Mouse (Mus musculus): ENCODE measurements around the gene Osbpl9. TPM values are rescaled to one million over a fixed set of nuclear protein-coding genes. Genes with fewer than 3 reads are reported as not detected.

Osbpl9 gene
- polyA plus RNA-seq, 1 experiment, result not detected

GRCm38 (mm10) chr4:109191598-109191997, 10.5 kb downstream of the Osbpl9 start:
- Histone ChIP-seq H3K4me1 (ENCODE audit: control insufficient read depth, insufficient read depth, low read length) (peaks cover 3% of the 10 kb centered on the region; the same call in 1 of the 2 replicates), H3K4me3 (ENCODE audit: insufficient read depth, low read depth, low read length) (no peak overlapping the region), H3K27ac (ENCODE audit: insufficient read depth, low read depth, low read length) (no peak overlapping the region)
- 77% methylated on average over 10 of the region's 10 CpGs for WGBS
- TF ChIP-seq CTCF (IDR thresholded peaks at IDR 0.05; ENCODE audit: insufficient read depth, low read depth, low read length) (no peak), POLR2A (IDR thresholded peaks at IDR 0.05; ENCODE audit: insufficient read depth, low read depth, low read length) (no peak)

GRCm38 (mm10) chr4:109185616-109186405, 16.3 kb downstream of the Osbpl9 start:
- no peak for TF ChIP-seq POLR2A (IDR thresholded peaks at IDR 0.05; ENCODE audit: insufficient read depth, low read depth, low read length)
- no peak for TF ChIP-seq CTCF (IDR thresholded peaks at IDR 0.05; ENCODE audit: insufficient read depth, low read depth, low read length)
- Histone ChIP-seq H3K4me1 (ENCODE audit: control insufficient read depth, insufficient read depth, low read length) (0 out of 2 replicates have a peak, but pooled peaks cover 3% of the 10 kb centered on the region), H3K27ac (ENCODE audit: insufficient read depth, low read depth, low read length) (no peak overlapping the region), H3K4me3 (ENCODE audit: insufficient read depth, low read depth, low read length) (no peak overlapping the region)
- WGBS, result 80% methylated on average over 8 of the region's 8 CpGs

- H3K4me1 ChIP-seq (ENCODE audit: control insufficient read depth, insufficient read depth, low read length), result peaks cover 12% of the 10 kb centered on the region
- H3K27ac ChIP-seq (ENCODE audit: insufficient read depth, low read depth, low read length), result no peak overlapping the region
- no peak overlapping the region for H3K4me3 ChIP-seq (ENCODE audit: insufficient read depth, low read depth, low read length)
- TF ChIP-seq POLR2A (IDR thresholded peaks at IDR 0.05; ENCODE audit: insufficient read depth, low read depth, low read length) (no peak), CTCF (IDR thresholded peaks at IDR 0.05; ENCODE audit: insufficient read depth, low read depth, low read length) (no peak)
Measured at GRCm38 (mm10) chr4:109175677-109176076, 26.4 kb downstream of the Osbpl9 start.

GRCm38 (mm10) chr4:109173775-109174440, 28.2 kb downstream of the Osbpl9 start:
- no peak for TF ChIP-seq POLR2A (IDR thresholded peaks at IDR 0.05; ENCODE audit: insufficient read depth, low read depth, low read length)
- no peak for TF ChIP-seq CTCF (IDR thresholded peaks at IDR 0.05; ENCODE audit: insufficient read depth, low read depth, low read length)
- H3K4me3 ChIP-seq (ENCODE audit: insufficient read depth, low read depth, low read length), result no peak overlapping the region
- 27% methylated on average over 7 of the region's 7 CpGs for WGBS
- H3K27ac ChIP-seq (ENCODE audit: insufficient read depth, low read depth, low read length), result peak overlapping the region; percentile 77
- peaks cover 12% of the 10 kb centered on the region for H3K4me1 ChIP-seq (ENCODE audit: control insufficient read depth, insufficient read depth, low read length)

- Histone ChIP-seq H3K4me3 (ENCODE audit: insufficient read depth, low read depth, low read length) (no peak overlapping the region), H3K4me1 (ENCODE audit: control insufficient read depth, insufficient read depth, low read length) (peaks cover 12% of the 10 kb centered on the region), H3K27ac (ENCODE audit: insufficient read depth, low read depth, low read length) (peak overlapping the region; percentile 77)
- no peak for TF ChIP-seq CTCF (IDR thresholded peaks at IDR 0.05; ENCODE audit: insufficient read depth, low read depth, low read length)
- TF ChIP-seq POLR2A (IDR thresholded peaks at IDR 0.05; ENCODE audit: insufficient read depth, low read depth, low read length), result no peak
- WGBS, result 12% methylated on average over 4 of the region's 4 CpGs
Measured at GRCm38 (mm10) chr4:109173369-109173768, 28.7 kb downstream of the Osbpl9 start.

GRCm38 (mm10) chr4:109165521-109166173, 36.4 kb downstream of the Osbpl9 start:
- Histone ChIP-seq H3K4me1 (ENCODE audit: control insufficient read depth, insufficient read depth, low read length) (peaks cover 2% of the 10 kb centered on the region; the same call in 1 of the 2 replicates), H3K27ac (ENCODE audit: insufficient read depth, low read depth, low read length) (no peak overlapping the region), H3K4me3 (ENCODE audit: insufficient read depth, low read depth, low read length) (no peak overlapping the region)
- TF ChIP-seq CTCF (IDR thresholded peaks at IDR 0.05; ENCODE audit: insufficient read depth, low read depth, low read length) (no peak), POLR2A (IDR thresholded peaks at IDR 0.05; ENCODE audit: insufficient read depth, low read depth, low read length) (no peak)
- WGBS, result 32% methylated on average over 12 of the region's 12 CpGs

- Histone ChIP-seq H3K27ac (ENCODE audit: insufficient read depth, low read depth, low read length) (peak overlapping the region; percentile 71), H3K4me3 (ENCODE audit: insufficient read depth, low read depth, low read length) (peak overlapping the region; percentile 48), H3K4me1 (ENCODE audit: control insufficient read depth, insufficient read depth, low read length) (peaks cover 3% of the 10 kb centered on the region)
- WGBS, result 5% methylated on average over 24 of the region's 24 CpGs
- TF ChIP-seq POLR2A (IDR thresholded peaks at IDR 0.05; ENCODE audit: insufficient read depth, low read depth, low read length) (no peak), CTCF (IDR thresholded peaks at IDR 0.05; ENCODE audit: insufficient read depth, low read depth, low read length) (no peak)
Measured at GRCm38 (mm10) chr4:109156481-109157261, 45.4 kb downstream of the Osbpl9 start.

- 28% methylated on average over 6 of the region's 6 CpGs for WGBS
- Histone ChIP-seq H3K27ac (ENCODE audit: insufficient read depth, low read depth, low read length) (peak overlapping the region; percentile 71; the same call in 1 of the 2 replicates), H3K4me3 (ENCODE audit: insufficient read depth, low read depth, low read length) (peak overlapping the region; percentile 48), H3K4me1 (ENCODE audit: control insufficient read depth, insufficient read depth, low read length) (peaks cover 3% of the 10 kb centered on the region)
- no peak for TF ChIP-seq CTCF (IDR thresholded peaks at IDR 0.05; ENCODE audit: insufficient read depth, low read depth, low read length)
- TF ChIP-seq POLR2A (IDR thresholded peaks at IDR 0.05; ENCODE audit: insufficient read depth, low read depth, low read length), result no peak
Measured at GRCm38 (mm10) chr4:109156073-109156472, 46.0 kb downstream of the Osbpl9 start.

All from olfactory bulb, adult 2 months (tissue).